Mouse (Mus musculus) kidney, embryonic 16.5 days (tissue): Measurements from ENCODE around the gene Fam189a1. TPM values are rescaled to one million over a fixed set of nuclear protein-coding genes. Genes with fewer than 3 reads are reported as not detected.

Experiments used
- ATAC-seq: fragments of 200-750 bp; cut with Nextera tagmentation; 2 replicates; pipeline ENCODE4 v1.8.0; 2017; ENCODE audit warnings: moderate TSS enrichment; ENCODE audit not compliant: low FRiP score, low TSS enrichment
- H3K27ac ChIP-seq: fragments of 300-500 bp; sonication (generic); 2 replicates; pipeline ENCODE4 v1.5.1; 2014; ENCODE audit warnings: low read length
- H3K27me3 ChIP-seq: fragments of 300-500 bp; sonication (generic); 2 replicates; pipeline ENCODE4 v1.6.1; 2014; ENCODE audit warnings: low read length, control low read depth, mixed read lengths; ENCODE audit not compliant: insufficient read depth
- H3K36me3 ChIP-seq: fragments of 300-500 bp; sonication (generic); 2 replicates; pipeline ENCODE4 v1.6.1; 2014; ENCODE audit warnings: low read length, control low read depth, mixed read lengths; ENCODE audit not compliant: insufficient read depth
- H3K4me1 ChIP-seq: fragments of 300-500 bp; sonication (generic); 2 replicates; pipeline ENCODE4 v1.6.1; 2014; ENCODE audit warnings: low read length, control low read depth, mixed read lengths; ENCODE audit not compliant: insufficient read depth
- H3K4me2 ChIP-seq: fragments of 300-500 bp; sonication (generic); replicated peaks from 2 replicates; pipeline ENCODE4 v1.6.1; 2014; ENCODE audit warnings: low read depth, low read length
- H3K4me3 ChIP-seq: fragments of 300-500 bp; sonication (generic); 2 replicates; pipeline ENCODE4 v1.5.1; 2014; ENCODE audit warnings: mild to moderate bottlenecking, low read length
- H3K9ac ChIP-seq: fragments of 300-500 bp; sonication (generic); replicated peaks from 2 replicates; pipeline ENCODE4 v1.6.1; 2014; ENCODE audit warnings: low read length
- H3K9me3 ChIP-seq: fragments of 300-500 bp; sonication (generic); 2 replicates; pipeline ENCODE4 v1.6.1; 2016; ENCODE audit warnings: low read length, control low read depth
- WGBS: fragments of 180-500 bp; shearing (Covaris S2); extraction: QIAGEN DNeasy Blood & Tissue Kit; methylation state at CpG from one replicate; pipeline ENCODE4 v1.1.7; 2014; 5-methylcytosine and 5-hydroxymethylcytosine counted together
- polyA plus RNA-seq: library from polyadenylated mRNA; unstranded; fragments of >200 nt; fragmentation: Nextera tagmentation; extraction: Ambion mirVana; gene quantifications from 2 replicates; pipeline ENCODE4 v1.2.1, GENCODE M21; 2015

Gene Fam189a1
- polyA plus RNA-seq, 1 experiment from 2014 or later, result 0.20 TPM

DNA sequence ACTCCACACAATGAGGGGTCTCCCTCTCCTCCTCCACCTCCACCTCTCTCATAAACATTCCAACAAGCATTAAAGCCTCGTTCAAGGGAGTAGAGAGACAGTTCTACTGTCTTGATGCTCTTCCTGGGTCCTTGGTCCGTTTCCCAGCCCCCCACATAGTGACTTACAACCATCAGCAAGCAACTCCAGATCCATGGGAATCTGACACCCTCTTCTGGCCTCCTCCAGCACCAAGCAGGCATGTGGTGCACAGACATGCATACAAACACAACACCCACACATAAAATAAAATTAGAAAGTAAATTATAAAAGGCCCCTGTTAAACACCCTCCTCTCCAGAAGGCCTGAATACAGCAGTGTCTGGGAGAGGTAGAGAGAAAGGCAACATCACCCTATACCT, 317.1 kb downstream of the Fam189a1 start:
- Histone ChIP-seq H3K4me3 (no peak overlapping the region), H3K27ac (no peak overlapping the region), H3K4me1 (no peaks in the 10 kb centered on the region; the same call in 1 of the 2 replicates), H3K9ac (no peak overlapping the region), H3K4me2 (peak overlapping the region; percentile 62; the same call in 1 of the 2 replicates), H3K9me3 (no peaks in the 10 kb centered on the region), H3K36me3 (no peaks in the 10 kb centered on the region), H3K27me3 (no peaks in the 10 kb centered on the region)
- peak; percentile 17; the same call in 1 of the 2 replicates for ATAC-seq
- 26% methylated on average over 2 of the region's 2 CpGs for WGBS

DNA sequence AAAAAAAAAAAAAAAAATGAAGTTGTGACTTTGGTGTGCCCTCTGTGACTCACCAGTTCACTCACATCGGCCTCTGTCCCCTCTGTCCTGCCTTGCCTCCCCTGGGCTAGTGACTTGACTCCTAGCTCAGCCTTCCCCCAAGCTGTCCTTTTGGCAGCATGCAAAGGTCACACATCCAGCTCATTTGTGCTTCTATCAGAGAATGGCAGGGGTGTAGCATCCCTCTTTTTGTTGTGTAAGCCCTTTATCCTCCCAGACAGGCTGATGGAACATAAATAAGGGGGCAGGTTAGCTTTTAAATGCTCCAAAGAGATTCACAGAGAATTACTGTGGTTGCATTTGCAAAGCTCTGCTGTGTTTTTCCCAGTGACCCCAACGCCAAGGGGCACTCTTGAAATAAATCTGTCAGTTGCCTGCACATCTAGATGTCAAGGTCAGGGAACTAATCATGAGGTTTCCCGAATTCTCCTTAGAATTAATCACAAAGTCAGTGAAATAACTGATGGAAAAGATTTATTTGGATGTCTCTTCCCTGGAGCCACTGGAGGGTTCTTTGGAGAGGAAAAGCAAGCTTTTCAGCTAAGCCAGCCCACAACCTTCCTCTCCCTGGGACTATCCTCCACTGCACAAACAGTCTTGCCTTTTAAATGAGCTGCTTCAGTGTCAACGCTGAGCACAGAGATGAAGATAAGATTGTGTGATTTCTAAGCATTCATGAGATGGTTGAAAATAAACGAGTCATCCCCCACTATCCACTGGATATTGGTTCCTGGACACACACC, 326.0 kb downstream of the Fam189a1 start:
- 0 out of 2 replicates have a peak, but pooled peaks cover 3% of the 10 kb centered on the region for H3K9me3 ChIP-seq
- 22% methylated on average over 5 of the region's 5 CpGs for WGBS
- ATAC-seq, result no peak

DNA sequence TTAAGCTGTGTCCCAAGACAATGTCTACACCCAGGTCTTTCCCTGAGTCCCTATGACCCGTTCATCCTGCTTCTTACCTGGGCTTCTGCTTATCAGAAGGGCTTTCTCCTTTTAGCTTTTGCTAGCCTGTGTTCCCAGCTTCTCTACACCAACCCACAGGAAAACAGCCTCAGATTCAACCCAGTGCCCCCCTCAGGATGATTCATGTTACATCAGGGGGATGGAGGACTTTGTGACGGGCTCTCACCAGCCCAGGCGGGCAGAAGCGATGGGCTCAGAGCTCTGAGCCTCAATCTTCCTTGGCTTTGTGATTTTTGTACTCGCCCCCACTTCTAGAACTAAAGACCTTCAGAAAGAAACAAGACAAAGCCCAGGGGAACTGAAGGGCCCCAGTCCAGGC, 335.3 kb downstream of the Fam189a1 start:
- Histone ChIP-seq H3K27ac (no peak overlapping the region), H3K4me2 (no peak overlapping the region), H3K9ac (no peak overlapping the region), H3K27me3 (no peaks in the 10 kb centered on the region), H3K4me3 (no peak overlapping the region), H3K4me1 (no peaks in the 10 kb centered on the region), H3K9me3 (no peaks in the 10 kb centered on the region), H3K36me3 (no peaks in the 10 kb centered on the region)
- no peak for ATAC-seq
- 77% methylated on average over 5 of the region's 5 CpGs for WGBS

More for the DNA sequence above, 326.0 kb downstream of the Fam189a1 start:
- H3K27ac ChIP-seq, result no peak overlapping the region
- no peak overlapping the region for H3K9ac ChIP-seq
- no peaks in the 10 kb centered on the region for H3K27me3 ChIP-seq
- no peak overlapping the region for H3K4me2 ChIP-seq
- H3K4me3 ChIP-seq, result no peak overlapping the region
- 0 out of 2 replicates have a peak, but pooled peaks cover 3% of the 10 kb centered on the region for H3K4me1 ChIP-seq
- H3K36me3 ChIP-seq, result no peaks in the 10 kb centered on the region

DNA sequence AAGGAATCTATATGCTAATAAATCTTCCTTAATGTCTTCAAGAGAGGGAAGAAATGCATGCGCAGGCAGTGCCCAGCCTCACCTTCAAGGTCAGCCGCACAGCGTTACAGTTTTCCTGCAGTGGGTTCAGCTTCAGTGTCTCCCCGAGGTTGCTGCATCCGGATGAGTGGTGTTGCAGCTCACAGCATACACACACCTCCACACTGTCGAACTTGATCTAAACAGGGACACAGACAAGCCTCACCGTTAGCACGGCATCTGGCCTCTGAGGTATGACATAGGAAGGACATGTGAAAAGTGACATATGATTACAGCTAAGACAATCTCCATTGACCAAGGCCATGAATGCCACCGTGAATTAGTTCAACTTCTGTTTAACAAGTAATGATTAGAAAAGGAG, 336.7 kb downstream of the Fam189a1 start:
- H3K9ac ChIP-seq, result no peak overlapping the region
- ATAC-seq, result no peak
- H3K27ac ChIP-seq, result no peak overlapping the region
- WGBS, result 37% methylated on average over 9 of the region's 9 CpGs
- H3K4me1 ChIP-seq, result no peaks in the 10 kb centered on the region
- no peak overlapping the region for H3K4me3 ChIP-seq
- no peak overlapping the region for H3K4me2 ChIP-seq
- H3K9me3 ChIP-seq, result no peaks in the 10 kb centered on the region
- H3K27me3 ChIP-seq, result no peaks in the 10 kb centered on the region
- no peaks in the 10 kb centered on the region for H3K36me3 ChIP-seq

DNA sequence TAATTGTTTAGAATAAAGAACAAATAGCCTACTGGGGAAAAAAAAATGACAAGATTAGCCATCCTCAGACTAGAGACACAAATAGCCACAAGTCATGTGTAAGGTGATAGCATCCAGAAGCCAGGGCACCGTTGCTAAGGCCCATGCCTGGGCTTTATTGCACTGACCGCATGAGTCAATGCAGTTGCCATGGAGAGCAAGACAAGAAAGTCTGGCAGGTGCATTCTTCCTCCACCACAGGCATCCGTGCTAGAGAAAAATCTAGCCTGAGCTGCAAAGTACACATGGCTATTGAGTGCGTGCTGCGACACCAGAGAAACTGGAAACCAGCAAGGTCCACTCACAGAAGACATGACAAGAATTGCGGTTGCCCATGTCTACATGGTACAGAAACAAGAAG, 347.5 kb downstream of the Fam189a1 start:
- Histone ChIP-seq H3K4me2 (no peak overlapping the region), H3K9ac (no peak overlapping the region), H3K9me3 (no peaks in the 10 kb centered on the region), H3K4me3 (no peak overlapping the region), H3K36me3 (no peaks in the 10 kb centered on the region), H3K4me1 (no peaks in the 10 kb centered on the region), H3K27ac (no peak overlapping the region), H3K27me3 (no peaks in the 10 kb centered on the region)
- 70% methylated on average over 6 of the region's 6 CpGs for WGBS
- ATAC-seq, result no peak

DNA sequence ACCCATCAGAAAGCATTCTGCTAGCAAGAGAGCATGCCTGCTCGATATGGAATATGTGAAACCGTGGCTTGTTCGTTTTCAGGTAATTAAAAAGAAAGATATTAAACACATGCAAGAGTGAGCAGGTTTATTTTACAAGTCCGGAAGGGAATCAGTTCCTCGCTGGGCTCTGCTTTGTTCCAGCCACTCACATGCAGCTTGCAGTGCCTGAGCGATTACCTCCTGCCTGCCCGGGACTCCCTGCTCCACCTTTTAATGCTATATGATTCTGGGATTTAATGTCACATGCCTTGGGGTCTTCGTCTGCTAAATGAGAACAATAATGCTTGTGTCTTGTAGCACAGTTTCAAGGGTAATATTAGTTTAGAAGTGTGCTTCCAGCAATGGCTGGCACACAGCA, 351.3 kb downstream of the Fam189a1 start:
- H3K4me1 ChIP-seq, result no peaks in the 10 kb centered on the region; the same call in 1 of the 2 replicates
- no peak for ATAC-seq
- no peaks in the 10 kb centered on the region for H3K27me3 ChIP-seq
- H3K9me3 ChIP-seq, result no peaks in the 10 kb centered on the region
- no peak overlapping the region for H3K4me2 ChIP-seq
- no peak overlapping the region for H3K4me3 ChIP-seq
- H3K27ac ChIP-seq, result no peak overlapping the region
- 40% methylated on average over 8 of the region's 8 CpGs for WGBS
- no peak overlapping the region for H3K9ac ChIP-seq
- H3K36me3 ChIP-seq, result no peaks in the 10 kb centered on the region

DNA sequence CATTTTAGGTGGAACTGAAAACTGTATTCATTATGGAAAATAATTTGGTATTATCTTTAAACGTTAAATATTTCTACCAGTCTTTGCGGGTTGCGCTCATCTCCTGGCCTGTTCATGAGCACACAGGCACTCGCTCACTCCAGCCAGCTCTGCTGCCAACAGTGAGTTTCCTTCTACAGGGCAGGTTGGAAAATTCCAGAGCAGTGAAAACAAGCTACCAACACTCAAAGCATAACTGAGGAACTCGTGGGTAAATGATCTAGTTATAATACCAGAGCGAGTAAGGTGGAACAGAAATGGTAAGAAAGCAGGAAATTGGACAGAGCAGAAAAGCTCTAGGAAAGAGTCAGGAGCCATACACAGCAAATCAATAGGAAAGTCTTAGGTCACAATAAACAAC, 360.8 kb downstream of the Fam189a1 start:
- H3K36me3 ChIP-seq, result no peaks in the 10 kb centered on the region
- no peak for ATAC-seq
- no peaks in the 10 kb centered on the region for H3K9me3 ChIP-seq
- H3K4me3 ChIP-seq, result no peak overlapping the region
- 85% methylated on average over 6 of the region's 6 CpGs for WGBS
- no peak overlapping the region for H3K9ac ChIP-seq
- H3K27me3 ChIP-seq, result no peaks in the 10 kb centered on the region
- H3K27ac ChIP-seq, result no peak overlapping the region
- H3K4me2 ChIP-seq, result no peak overlapping the region
- H3K4me1 ChIP-seq, result no peaks in the 10 kb centered on the region

DNA sequence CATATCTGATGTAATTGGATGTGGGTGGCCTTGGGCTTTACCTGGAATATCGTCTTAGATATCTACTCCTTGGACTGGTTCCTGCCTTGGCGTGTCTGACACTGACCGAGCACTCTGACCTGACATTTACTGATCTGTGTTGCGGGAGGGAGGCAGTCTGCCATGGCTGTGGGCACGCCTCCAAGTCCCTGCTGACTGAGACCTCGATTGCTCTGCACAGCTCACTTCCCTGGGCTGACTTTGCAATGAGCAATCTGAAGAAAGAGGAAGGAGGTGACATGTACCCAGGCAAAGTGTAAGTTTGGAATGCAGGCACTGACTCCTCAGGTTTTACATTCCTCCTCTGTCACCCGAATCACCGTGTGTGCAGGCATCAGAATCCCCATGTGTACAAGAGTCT, 364.3 kb downstream of the Fam189a1 start:
- no peaks in the 10 kb centered on the region for H3K27me3 ChIP-seq
- no peaks in the 10 kb centered on the region for H3K9me3 ChIP-seq
- ATAC-seq, result no peak
- WGBS, result 45% methylated on average over 8 of the region's 8 CpGs
- no peak overlapping the region for H3K4me3 ChIP-seq
- no peaks in the 10 kb centered on the region for H3K36me3 ChIP-seq
- H3K4me1 ChIP-seq, result no peaks in the 10 kb centered on the region
- no peak overlapping the region for H3K9ac ChIP-seq
- H3K4me2 ChIP-seq, result no peak overlapping the region
- H3K27ac ChIP-seq, result no peak overlapping the region

DNA sequence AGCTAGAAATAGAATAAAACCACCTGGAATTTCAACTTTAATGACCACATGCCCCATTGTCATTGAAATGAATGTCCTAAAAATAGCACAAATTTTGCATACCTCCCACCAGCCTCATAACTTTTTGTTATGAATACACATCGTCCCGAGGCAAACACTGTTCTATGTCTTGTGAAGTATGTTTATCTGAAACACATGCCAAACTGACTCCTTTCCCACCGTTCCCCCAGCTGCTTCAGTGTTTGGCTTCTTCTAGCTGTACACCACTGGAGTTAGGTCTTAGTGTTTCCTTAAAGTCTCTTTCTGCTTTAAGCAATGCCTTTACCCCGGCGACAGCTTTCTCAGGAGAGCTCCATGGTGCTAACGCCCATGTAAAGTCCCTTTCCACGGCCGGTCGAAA, 365.2 kb downstream of the Fam189a1 start:
- Histone ChIP-seq H3K27ac (no peak overlapping the region), H3K36me3 (no peaks in the 10 kb centered on the region), H3K4me1 (no peaks in the 10 kb centered on the region), H3K4me3 (no peak overlapping the region), H3K27me3 (no peaks in the 10 kb centered on the region), H3K4me2 (no peak overlapping the region), H3K9me3 (no peaks in the 10 kb centered on the region), H3K9ac (no peak overlapping the region)
- 80% methylated on average over 9 of the region's 9 CpGs for WGBS
- no peak for ATAC-seq

DNA sequence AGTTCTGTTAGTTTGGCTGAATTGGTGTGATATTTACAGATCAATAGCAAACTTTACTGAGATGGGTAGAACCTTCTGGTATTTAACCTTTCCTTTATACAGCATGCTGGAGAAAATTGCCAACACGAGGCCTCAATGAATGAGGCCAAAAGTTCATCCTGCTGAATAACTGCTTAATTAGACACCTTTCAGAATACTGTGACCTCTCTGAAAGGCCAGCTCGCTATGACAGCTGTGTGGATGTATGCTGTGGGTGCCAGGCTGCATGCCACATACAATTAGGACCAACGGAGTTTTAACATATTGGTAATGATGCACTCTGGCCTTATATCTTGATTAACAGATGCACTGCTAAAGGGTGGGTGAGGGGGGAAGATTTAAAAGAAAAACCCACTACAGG, 371.3 kb downstream of the Fam189a1 start:
- 65% methylated on average over 3 of the region's 3 CpGs for WGBS
- H3K4me2 ChIP-seq, result no peak overlapping the region
- no peak overlapping the region for H3K9ac ChIP-seq
- no peak for ATAC-seq
- no peaks in the 10 kb centered on the region for H3K36me3 ChIP-seq
- H3K9me3 ChIP-seq, result no peaks in the 10 kb centered on the region
- no peak overlapping the region for H3K27ac ChIP-seq
- no peak overlapping the region for H3K4me3 ChIP-seq
- no peaks in the 10 kb centered on the region for H3K4me1 ChIP-seq
- H3K27me3 ChIP-seq, result no peaks in the 10 kb centered on the region
